Mouse (Mus musculus) kidney, postnatal 0 days (tissue): ENCODE measurements around the gene Jag2. TPM values are rescaled to one million over a fixed set of nuclear protein-coding genes. Genes with fewer than 3 reads are reported as not detected.

Experiments used
- ATAC-seq: fragments of 200-750 bp; cut with Nextera tagmentation; replicated peaks from 2 replicates; pipeline ENCODE4 v1.8.0; 2017; ENCODE audit warnings: low read depth, moderate number of reproducible peaks, moderate TSS enrichment, moderate library complexity; ENCODE audit not compliant: low FRiP score
- DNase-seq: peaks from one replicate; pipeline ENCODE4 v3.0.0-alpha.2; 2016; ENCODE audit warnings: low spot score
- H3K27ac ChIP-seq: fragments of 300-500 bp; sonication (generic); 2 replicates; pipeline ENCODE4 v1.5.1; 2014; ENCODE audit warnings: mild to moderate bottlenecking
- H3K27me3 ChIP-seq: fragments of 300-500 bp; sonication (generic); 2 replicates; pipeline ENCODE4 v1.6.1; 2014; ENCODE audit warnings: low read length, mixed read lengths; ENCODE audit not compliant: insufficient read depth
- H3K36me3 ChIP-seq: fragments of 300-500 bp; sonication (generic); 2 replicates; pipeline ENCODE4 v1.6.1; 2014; ENCODE audit warnings: low read length, mixed read lengths; ENCODE audit not compliant: insufficient read depth
- H3K4me1 ChIP-seq: fragments of 300-500 bp; sonication (generic); replicated peaks from 2 replicates; pipeline ENCODE4 v1.6.1; 2014; ENCODE audit warnings: antibody characterized with exemption, low read length, mixed read lengths; ENCODE audit not compliant: insufficient read depth
- H3K4me2 ChIP-seq: fragments of 300-500 bp; sonication (generic); 2 replicates; pipeline ENCODE4 v1.6.1; 2014; ENCODE audit warnings: mild to moderate bottlenecking, low read length, moderate library complexity, mixed read lengths
- H3K4me3 ChIP-seq: fragments of 300-500 bp; sonication (generic); replicated peaks from 2 replicates; pipeline ENCODE4 v1.5.1; 2014; ENCODE audit warnings: low read depth, low read length
- H3K9ac ChIP-seq: fragments of 300-500 bp; sonication (generic); 2 replicates; pipeline ENCODE4 v1.6.1; 2014; ENCODE audit warnings: low read depth, low read length
- H3K9me3 ChIP-seq: fragments of 300-500 bp; sonication (generic); replicated peaks from 2 replicates; pipeline ENCODE4 v1.6.1; 2016; ENCODE audit warnings: low read length, inconsistent platforms, mixed read lengths
- CTCF ChIP-seq: IDR thresholded peaks from 2 replicates; pipeline ENCODE4 v1.5.1; 2016; ENCODE audit warnings: antibody characterized with exemption, low read depth, mild to moderate bottlenecking, moderate library complexity
- WGBS: fragments of 180-500 bp; shearing (Covaris S2); extraction: QIAGEN DNeasy Blood & Tissue Kit; methylation state at CpG from one replicate; pipeline ENCODE4 v1.1.7; 2014; 5-methylcytosine and 5-hydroxymethylcytosine counted together
- polyA plus RNA-seq: library from polyadenylated mRNA; unstranded; fragments of >200 nt; fragmentation: Nextera tagmentation; extraction: Ambion mirVana; gene quantifications from 2 replicates; pipeline ENCODE4 v1.2.1, GENCODE M21; 2015

The Jag2 gene
- polyA plus RNA-seq, 1 experiment from 2014 or later: 2.4 TPM

DNA sequence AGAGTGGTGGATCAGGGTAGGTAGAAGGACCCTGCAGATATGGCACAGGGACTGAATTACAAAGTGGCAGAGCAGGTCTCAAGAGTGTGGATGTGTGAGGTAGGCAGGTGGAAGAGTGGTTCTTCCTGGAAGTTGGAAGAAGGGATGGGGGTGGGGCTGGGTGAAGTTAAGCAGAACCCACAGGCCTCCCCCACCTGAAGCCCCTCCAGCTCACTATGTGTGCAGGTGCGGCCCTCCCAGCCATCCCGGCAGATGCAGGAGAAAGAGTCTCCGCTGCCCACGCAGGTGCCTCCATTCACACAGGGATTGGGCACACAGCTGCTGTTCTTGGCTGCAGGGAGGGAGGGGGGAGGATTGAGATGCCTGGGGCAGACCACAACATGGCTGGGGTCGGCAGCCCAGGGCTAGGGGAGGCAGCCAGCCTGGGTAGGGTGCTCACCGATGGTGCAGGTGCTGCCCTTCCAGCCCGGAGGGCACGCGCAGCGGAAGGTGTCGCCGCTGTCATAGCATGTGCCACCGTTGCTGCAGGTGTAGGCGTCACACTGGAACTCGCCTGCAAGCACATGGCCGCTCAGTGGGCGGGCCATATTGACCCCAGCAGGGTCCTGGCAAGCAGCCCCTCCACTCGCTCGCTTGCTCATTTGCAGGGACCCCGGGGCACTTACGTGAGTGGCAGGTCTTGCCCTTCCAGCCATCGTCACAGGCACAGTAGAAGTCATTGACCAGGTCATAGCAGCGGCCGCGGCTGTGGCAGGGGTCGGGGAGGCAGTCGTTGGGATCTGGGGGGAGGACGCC lies 16.4 kb downstream of the Jag2 start:
- no peak overlapping the region for H3K4me3 ChIP-seq
- no peaks in the 10 kb centered on the region for H3K9me3 ChIP-seq
- TF ChIP-seq CTCF: no peak
- H3K4me2 ChIP-seq: no peak overlapping the region
- no peaks in the 10 kb centered on the region for H3K4me1 ChIP-seq
- H3K27ac ChIP-seq: no peak overlapping the region
- 86% methylated on average over 28 of the region's 28 CpGs for WGBS
- no peak for ATAC-seq
- no peaks in the 10 kb centered on the region for H3K36me3 ChIP-seq
- H3K27me3 ChIP-seq: no peaks in the 10 kb centered on the region
- H3K9ac ChIP-seq: no peak overlapping the region
- no peak for DNase-seq

DNA sequence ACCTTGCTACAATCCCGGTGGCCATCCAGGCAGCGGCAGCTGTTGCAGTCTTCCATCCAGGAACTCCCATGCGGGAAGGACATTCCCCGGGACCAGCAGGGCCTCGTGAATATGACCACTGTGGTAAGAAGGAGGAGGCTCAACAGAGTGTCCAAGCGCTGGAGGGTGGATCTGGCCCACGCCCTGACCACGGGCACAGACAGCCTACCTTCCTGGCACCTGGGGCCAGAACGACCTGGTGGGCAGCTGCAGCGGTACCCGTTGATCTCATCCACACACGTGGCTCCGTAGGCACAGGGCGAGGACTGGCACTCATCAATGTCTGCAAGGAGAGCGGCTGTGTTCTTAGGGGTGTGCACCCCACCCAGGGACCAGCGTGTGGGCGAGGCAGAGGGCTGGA lies 17.9 kb downstream of the Jag2 start:
- no peak overlapping the region for H3K4me2 ChIP-seq
- no peak for DNase-seq
- H3K36me3 ChIP-seq: no peaks in the 10 kb centered on the region
- 91% methylated on average over 17 of the region's 17 CpGs for WGBS
- no peaks in the 10 kb centered on the region for H3K4me1 ChIP-seq
- H3K27me3 ChIP-seq: no peaks in the 10 kb centered on the region
- H3K9me3 ChIP-seq: no peaks in the 10 kb centered on the region
- H3K27ac ChIP-seq: no peak overlapping the region
- no peak for ATAC-seq
- no peak for TF ChIP-seq CTCF
- H3K4me3 ChIP-seq: no peak overlapping the region
- no peak overlapping the region for H3K9ac ChIP-seq

DNA sequence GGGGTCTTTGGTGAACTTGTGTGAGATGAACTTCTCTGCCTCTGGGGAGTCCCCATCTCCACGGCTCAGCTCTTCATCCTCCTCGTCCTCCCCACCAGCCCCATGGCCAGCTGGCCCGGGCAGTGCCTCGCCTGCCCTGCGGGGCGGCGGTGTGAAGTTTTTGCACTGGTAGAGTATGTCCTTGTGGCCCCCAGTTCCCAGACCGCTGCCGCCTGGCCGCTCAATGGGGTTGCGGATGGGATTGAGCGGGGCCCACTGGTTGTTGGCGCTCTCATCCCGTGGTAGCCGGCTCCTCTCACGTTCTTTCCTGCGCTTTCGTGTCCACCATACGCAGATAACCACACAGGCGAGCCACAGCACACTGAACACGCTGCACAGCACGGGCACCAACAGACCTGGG lies 20.6 kb downstream of the Jag2 start:
- no peak for ATAC-seq
- no peak for DNase-seq
- no peak for TF ChIP-seq CTCF
- Histone ChIP-seq H3K9me3 (no peaks in the 10 kb centered on the region), H3K27me3 (no peaks in the 10 kb centered on the region), H3K4me1 (no peaks in the 10 kb centered on the region), H3K4me2 (no peak overlapping the region), H3K4me3 (no peak overlapping the region), H3K36me3 (no peaks in the 10 kb centered on the region), H3K9ac (no peak overlapping the region), H3K27ac (no peak overlapping the region)
- 94% methylated on average over 22 of the region's 22 CpGs for WGBS

DNA sequence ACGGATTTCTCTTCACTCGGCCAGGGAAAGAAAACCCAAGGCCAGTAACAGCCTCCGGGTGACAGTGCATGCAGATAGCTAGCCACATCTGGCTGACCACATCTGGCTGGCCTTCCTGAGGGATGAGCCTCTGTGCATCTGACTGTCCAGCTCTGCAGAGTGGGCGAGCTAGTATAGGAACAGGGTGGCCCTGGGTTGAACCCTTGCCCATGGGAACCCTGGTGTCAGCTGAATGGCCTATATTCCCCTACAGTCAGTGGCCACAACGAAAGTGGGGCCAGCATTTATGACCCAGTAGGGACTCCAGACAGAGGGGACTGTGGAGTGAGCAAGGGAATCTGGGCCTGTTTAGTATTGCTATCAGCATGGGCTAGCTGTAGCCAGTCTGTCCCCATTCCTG lies 24.6 kb downstream of the Jag2 start:
- no peak overlapping the region for H3K4me3 ChIP-seq
- no peak overlapping the region for H3K27ac ChIP-seq
- no peak overlapping the region for H3K9ac ChIP-seq
- H3K9me3 ChIP-seq: no peaks in the 10 kb centered on the region
- DNase-seq (no peak), ATAC-seq (no peak)
- H3K36me3 ChIP-seq: no peaks in the 10 kb centered on the region
- 69% methylated on average over 5 of the region's 5 CpGs for WGBS
- H3K4me2 ChIP-seq: no peak overlapping the region
- no peaks in the 10 kb centered on the region for H3K4me1 ChIP-seq
- no peak for TF ChIP-seq CTCF
- no peaks in the 10 kb centered on the region for H3K27me3 ChIP-seq

DNA sequence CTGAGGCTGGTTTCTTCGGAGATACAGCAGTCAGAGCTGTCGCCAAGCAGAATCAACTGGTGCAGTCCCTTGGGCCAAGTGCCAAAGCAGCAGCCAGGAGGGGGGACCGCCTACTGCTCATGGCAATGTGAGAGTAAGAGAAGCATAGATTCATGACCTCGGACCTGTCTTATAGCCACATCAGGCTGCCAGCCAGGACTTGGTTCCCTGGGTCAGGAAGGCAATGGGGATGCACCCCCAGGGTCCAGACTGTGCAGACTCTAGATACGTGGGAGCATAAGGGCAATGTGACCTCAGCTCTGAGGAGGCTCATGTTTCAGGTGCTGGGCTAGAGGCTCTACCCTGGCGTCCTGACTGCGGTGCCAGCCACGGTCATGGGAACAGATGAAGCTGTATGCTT lies 25.6 kb downstream of the Jag2 start:
- Histone ChIP-seq H3K9me3 (no peaks in the 10 kb centered on the region), H3K27me3 (no peaks in the 10 kb centered on the region), H3K4me3 (no peak overlapping the region), H3K36me3 (no peaks in the 10 kb centered on the region), H3K9ac (no peak overlapping the region), H3K4me2 (no peak overlapping the region), H3K4me1 (no peaks in the 10 kb centered on the region), H3K27ac (no peak overlapping the region)
- no peak for DNase-seq
- 34% methylated on average over 8 of the region's 8 CpGs for WGBS
- TF ChIP-seq CTCF: no peak
- peak; percentile 60; the same call in 1 of the 2 replicates for ATAC-seq

DNA sequence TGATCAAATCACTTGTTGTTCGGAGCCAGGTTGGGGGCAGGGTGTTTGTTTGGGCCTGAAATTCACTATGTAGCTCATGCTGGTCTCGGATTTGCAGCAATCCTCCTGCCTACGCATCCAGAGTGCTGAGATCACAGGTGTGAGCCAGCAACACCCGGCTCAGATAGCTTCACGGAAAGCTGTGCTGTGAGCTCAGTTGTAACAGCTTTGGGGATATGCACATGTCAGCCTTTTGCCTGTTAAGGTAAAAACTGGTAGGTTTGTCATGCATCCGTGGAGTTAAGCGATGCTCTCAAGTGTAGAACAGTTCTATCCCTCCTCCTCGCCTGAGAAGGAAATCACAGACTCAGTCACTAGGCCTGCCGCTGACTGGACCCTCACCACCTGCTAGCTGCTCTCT lies 28.9 kb downstream of the Jag2 start:
- 83% methylated on average over 9 of the region's 9 CpGs for WGBS
- no peak overlapping the region for H3K9ac ChIP-seq
- H3K27me3 ChIP-seq: no peaks in the 10 kb centered on the region
- H3K27ac ChIP-seq: no peak overlapping the region
- no peak overlapping the region for H3K4me3 ChIP-seq
- TF ChIP-seq CTCF: no peak
- no peak overlapping the region for H3K4me2 ChIP-seq
- H3K4me1 ChIP-seq: no peaks in the 10 kb centered on the region
- no peaks in the 10 kb centered on the region for H3K9me3 ChIP-seq
- DNase-seq: no peak
- H3K36me3 ChIP-seq: no peaks in the 10 kb centered on the region
- no peak for ATAC-seq

DNA sequence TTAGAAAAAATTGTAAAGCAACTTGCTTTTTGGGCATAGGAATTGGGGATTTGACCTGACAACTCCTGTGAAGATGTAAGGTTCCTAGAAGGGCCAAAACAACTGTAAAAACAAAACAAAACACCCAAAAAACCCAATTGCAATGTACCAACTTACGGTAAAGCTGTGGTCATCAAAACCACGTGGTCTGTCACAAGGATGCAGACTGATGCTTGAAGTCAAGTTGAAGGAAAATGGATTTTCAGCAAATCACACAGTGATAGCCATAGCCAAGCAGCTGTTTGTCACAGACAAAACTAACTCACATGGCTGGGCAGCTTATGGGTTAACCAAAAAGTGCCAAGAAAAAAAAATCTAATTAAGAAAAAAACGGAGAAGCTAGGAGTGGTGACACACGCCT lies 30.6 kb downstream of the Jag2 start:
- Histone ChIP-seq H3K27ac (no peak overlapping the region), H3K4me2 (no peak overlapping the region), H3K9ac (no peak overlapping the region), H3K4me3 (no peak overlapping the region), H3K27me3 (no peaks in the 10 kb centered on the region), H3K9me3 (no peaks in the 10 kb centered on the region), H3K36me3 (no peaks in the 10 kb centered on the region), H3K4me1 (no peaks in the 10 kb centered on the region)
- no peak for ATAC-seq
- DNase-seq: no peak
- 50% methylated on average over 4 of the region's 4 CpGs for WGBS
- TF ChIP-seq CTCF: no peak
